Mouse (Mus musculus) hindbrain, embryonic 15.5 days (tissue): ENCODE data around the gene Krt1. TPM values are rescaled to one million over a fixed set of nuclear protein-coding genes. Genes with fewer than 3 reads are reported as not detected.
A peak's percentile ranks its signal among the peaks of the same experiment; 100 is the strongest.

Source experiments
- ATAC-seq: fragments of 200-750 bp; cut with Nextera tagmentation; 2 replicates; pipeline ENCODE4 v1.8.0; 2017; ENCODE audit warnings: low read depth, moderate number of reproducible peaks, moderate TSS enrichment; ENCODE audit not compliant: low FRiP score
- H3K27ac ChIP-seq: fragments of 300-500 bp; sonication (generic); replicated peaks from 2 replicates; pipeline ENCODE4 v1.5.1; 2015; ENCODE audit warnings: mild to moderate bottlenecking, inconsistent platforms
- H3K27me3 ChIP-seq: fragments of 300-500 bp; sonication (generic); 2 replicates; pipeline ENCODE4 v1.6.1; 2015; ENCODE audit warnings: control low read depth, inconsistent platforms
- H3K36me3 ChIP-seq: fragments of 300-500 bp; sonication (generic); 2 replicates; pipeline ENCODE4 v1.6.1; 2015; ENCODE audit warnings: control low read depth, inconsistent platforms
- H3K4me1 ChIP-seq: fragments of 300-500 bp; sonication (generic); replicated peaks from 2 replicates; pipeline ENCODE4 v1.6.1; 2015; ENCODE audit warnings: control low read depth, inconsistent platforms
- H3K4me2 ChIP-seq: fragments of 300-500 bp; sonication (generic); 2 replicates; pipeline ENCODE4 v1.6.1; 2015; ENCODE audit warnings: moderate library complexity, mild to moderate bottlenecking, inconsistent platforms
- H3K4me3 ChIP-seq: fragments of 300-500 bp; sonication (generic); 2 replicates; pipeline ENCODE4 v1.5.1; 2015; ENCODE audit warnings: mild to moderate bottlenecking, inconsistent platforms
- H3K9ac ChIP-seq: fragments of 300-500 bp; sonication (generic); 2 replicates; pipeline ENCODE4 v1.6.1; 2015; ENCODE audit warnings: inconsistent platforms
- H3K9me3 ChIP-seq: fragments of 300-500 bp; sonication (generic); 2 replicates; pipeline ENCODE4 v1.6.1; 2016; ENCODE audit warnings: control low read depth, inconsistent platforms
- WGBS: fragments of 180-500 bp; shearing (Covaris S2); methylation state at CpG from one replicate; pipeline ENCODE4 v1.1.7; 2015; 5-methylcytosine and 5-hydroxymethylcytosine counted together
- microRNA-seq: library from miRNA; unstranded; fragments of <30 nt; microRNA quantifications from one replicate; pipeline ENCODE4, GENCODE M21; 2016
- polyA plus RNA-seq: library from polyadenylated mRNA; unstranded; fragments of >200 nt; fragmentation: Nextera tagmentation; extraction: Ambion mirVana; gene quantifications from 2 replicates; pipeline ENCODE4 v1.2.1, GENCODE M21; 2015

The Krt1 gene
- polyA plus RNA-seq, 1 experiment from 2014 or later, result 19.3 TPM

GRCm38 (mm10) chr15:101802296-101802835, 48.2 kb downstream of the Krt1 start, which contains the start of gene Krt73:
Krt73 (minus strand) TSS chr15:101802346.
- ATAC-seq, result no peak
- WGBS, result 53% methylated on average over 6 of the region's 6 CpGs
- Histone ChIP-seq H3K4me3 (no peak within 1 kb of the TSS), H3K9me3 (no peaks in the 10 kb centered on the region), H3K4me1 (peaks cover 22% of the 10 kb centered on the region), H3K36me3 (no peaks in the 10 kb centered on the region), H3K9ac (no peak within 1 kb of the TSS), H3K4me2 (0 out of 2 replicates have a peak within 1 kb of the TSS, but pooled peaks have one; percentile 1), H3K27ac (peak within 1 kb of the TSS; percentile 59; the same call in 1 of the 2 replicates), H3K27me3 (no peaks in the 10 kb centered on the region)

Small RNA genes lying within 50 kb of the gene (microRNA-seq; reads per million reads assigned to microRNA genes)
- gene Gm44356, result not detected

Other genes with a start within 250 kb of the Krt1 start
- not detected in 2 replicates for gene Gm5414, start 222.6 kb downstream of the Krt1 start, polyA plus RNA-seq
- gene Gm5478, start 203.4 kb downstream of the Krt1 start, polyA plus RNA-seq, result not detected in 2 replicates
- not detected in 2 replicates for gene Krt6b, start 170.5 kb downstream of the Krt1 start, polyA plus RNA-seq
- 0.22 TPM in 1 of 2 replicates, not detected in the other for gene Krt6a, start 156.5 kb downstream of the Krt1 start, polyA plus RNA-seq
- 0.18 and 0.75 TPM in 2 replicates for gene Krt5, start 137.9 kb downstream of the Krt1 start, polyA plus RNA-seq
- 1.2 and 1.4 TPM in 2 replicates for gene Krt71, start 107.7 kb downstream of the Krt1 start, polyA plus RNA-seq
- gene Krt72, start 64.3 kb downstream of the Krt1 start, polyA plus RNA-seq, result 0.16 and 0.27 TPM in 2 replicates
- gene Krt73, start 48.4 kb downstream of the Krt1 start, polyA plus RNA-seq, result 1.3 and 3.3 TPM in 2 replicates
- 0.05 TPM in 1 of 2 replicates, not detected in the other for gene Krt2, start 32.6 kb downstream of the Krt1 start, polyA plus RNA-seq
- 0.35 and 0.47 TPM in 2 replicates for gene Krt77, start 18.9 kb upstream of the Krt1 start, polyA plus RNA-seq
- gene Krt76, start 42.1 kb upstream of the Krt1 start, polyA plus RNA-seq, result not detected in 2 replicates
- gene Krt4, start 73.9 kb upstream of the Krt1 start, polyA plus RNA-seq, result 0.07 and 0.40 TPM in 2 replicates
- 0.41 and 0.70 TPM in 2 replicates for gene Krt79, start 89.5 kb upstream of the Krt1 start, polyA plus RNA-seq
- not detected in 2 replicates for gene Krt78, start 103.5 kb upstream of the Krt1 start, polyA plus RNA-seq
- gene Krt8, start 153.7 kb upstream of the Krt1 start, polyA plus RNA-seq, result 3.1 and 4.6 TPM in 2 replicates
- gene Krt18, start 177.4 kb upstream of the Krt1 start, polyA plus RNA-seq, result 6.9 and 10.4 TPM in 2 replicates
- 77.1 and 79.3 TPM in 2 replicates for gene Eif4b, start 223.0 kb upstream of the Krt1 start, polyA plus RNA-seq
- gene Tns2, start 249.6 kb upstream of the Krt1 start, polyA plus RNA-seq, result 9.2 and 9.8 TPM in 2 replicates